Mouse (Mus musculus): ENCODE results near the gene Ankrd12. TPM values are rescaled to one million over a fixed set of nuclear protein-coding genes. Genes with fewer than 3 reads are reported as not detected.

The Ankrd12 gene
- 10 to 100 TPM in 1 of 2 experiments, 1 to 10 TPM in 1; 9.7 to 13.7 TPM for total RNA-seq (2021)
- long read RNA-seq, experiment 1, partial matches to known transcripts = 0 of 3 reads
- long read RNA-seq, experiment 1, other reads (novel, unspliced or antisense) = 2 of 3 reads
- long read RNA-seq, experiment 2, partial matches to known transcripts = 0 of 7 reads
- long read RNA-seq, experiment 2, other reads (novel, unspliced or antisense) = 4 of 7 reads

DNA sequence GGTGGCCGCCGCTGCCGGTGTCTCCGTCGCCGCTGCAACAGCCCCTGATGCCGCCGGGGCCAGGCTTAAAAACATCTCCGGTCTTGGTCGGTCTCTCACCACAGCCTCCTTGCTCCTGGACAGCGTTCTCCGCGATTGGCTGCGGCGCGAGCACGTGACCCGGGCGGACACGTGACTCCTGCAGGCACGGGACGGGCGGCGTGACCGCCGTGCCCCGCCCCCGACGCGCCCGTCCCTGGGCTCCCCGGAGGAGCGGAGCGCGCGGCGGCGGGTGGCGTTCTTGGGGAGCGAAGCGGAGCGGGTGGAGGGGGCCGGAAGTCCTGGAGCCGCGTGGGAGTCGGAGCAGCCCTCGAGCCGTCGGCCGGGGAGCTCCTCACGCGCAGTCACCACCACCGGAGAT is at the start of gene Ankrd12:
Gene Ankrd12 (minus strand): TSS at position 156 of the 400 bp plus-strand sequence.
- DNase-seq = peak; percentile 97

DNA sequence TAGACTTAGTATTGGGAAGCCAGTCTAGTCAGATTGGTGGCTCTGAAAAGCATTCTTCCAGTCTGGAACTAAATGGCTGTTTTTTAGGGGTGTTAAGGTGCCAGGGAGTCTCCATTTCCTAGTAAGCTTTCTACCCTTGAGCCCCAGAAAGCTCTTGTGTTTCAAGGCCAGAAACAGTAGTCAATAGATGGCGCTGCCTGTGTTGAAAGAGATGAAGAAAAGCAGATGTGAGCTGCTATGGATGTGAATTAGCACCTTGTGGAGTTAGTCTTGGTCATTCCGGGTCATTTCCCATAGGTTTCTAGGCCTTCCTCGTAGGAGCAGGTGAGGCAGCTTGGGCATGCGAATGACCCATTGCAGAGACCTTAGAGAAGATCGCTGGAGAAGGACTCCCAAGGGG is 48.3 kb upstream of the Ankrd12 start:
- no peak for DNase-seq

DNA sequence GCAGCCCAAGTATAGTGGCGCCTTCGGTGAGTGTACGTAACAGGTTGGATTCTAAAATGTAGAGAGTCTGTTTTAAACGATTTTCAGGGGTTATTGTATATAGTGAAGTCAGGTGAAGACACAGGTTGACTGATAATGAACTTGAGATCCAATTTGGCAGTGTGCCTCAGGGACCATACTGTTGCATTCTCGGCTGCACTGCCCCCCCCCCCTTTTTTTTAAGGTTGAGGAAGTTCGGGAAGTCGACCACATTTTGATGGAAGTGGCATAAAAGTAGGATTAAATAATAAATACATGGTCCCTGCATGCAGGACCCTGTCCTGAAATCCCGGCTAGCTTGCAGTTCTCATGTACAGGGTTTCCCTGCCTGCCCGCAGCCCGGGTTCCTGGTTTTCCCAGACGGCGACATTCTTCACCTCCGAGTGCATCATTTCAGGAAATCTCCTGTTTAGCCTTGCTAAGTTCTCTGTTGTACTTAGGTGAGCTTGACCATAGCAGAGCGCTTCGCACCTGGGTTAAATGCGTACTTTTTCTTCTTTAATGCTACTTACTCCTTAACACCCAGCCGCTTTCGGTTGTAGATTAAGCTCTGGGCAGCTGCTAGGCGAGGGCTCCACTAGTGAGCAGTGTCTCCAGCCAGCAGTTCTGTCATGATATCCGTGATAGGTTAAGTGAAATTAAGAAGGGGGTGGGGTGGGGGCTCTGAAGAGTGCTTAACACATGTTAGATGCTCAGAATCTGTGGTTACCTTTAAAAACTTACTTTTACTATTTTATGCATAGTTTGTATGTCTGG is 47.1 kb upstream of the Ankrd12 start:
- DNase-seq = no peak

DNA sequence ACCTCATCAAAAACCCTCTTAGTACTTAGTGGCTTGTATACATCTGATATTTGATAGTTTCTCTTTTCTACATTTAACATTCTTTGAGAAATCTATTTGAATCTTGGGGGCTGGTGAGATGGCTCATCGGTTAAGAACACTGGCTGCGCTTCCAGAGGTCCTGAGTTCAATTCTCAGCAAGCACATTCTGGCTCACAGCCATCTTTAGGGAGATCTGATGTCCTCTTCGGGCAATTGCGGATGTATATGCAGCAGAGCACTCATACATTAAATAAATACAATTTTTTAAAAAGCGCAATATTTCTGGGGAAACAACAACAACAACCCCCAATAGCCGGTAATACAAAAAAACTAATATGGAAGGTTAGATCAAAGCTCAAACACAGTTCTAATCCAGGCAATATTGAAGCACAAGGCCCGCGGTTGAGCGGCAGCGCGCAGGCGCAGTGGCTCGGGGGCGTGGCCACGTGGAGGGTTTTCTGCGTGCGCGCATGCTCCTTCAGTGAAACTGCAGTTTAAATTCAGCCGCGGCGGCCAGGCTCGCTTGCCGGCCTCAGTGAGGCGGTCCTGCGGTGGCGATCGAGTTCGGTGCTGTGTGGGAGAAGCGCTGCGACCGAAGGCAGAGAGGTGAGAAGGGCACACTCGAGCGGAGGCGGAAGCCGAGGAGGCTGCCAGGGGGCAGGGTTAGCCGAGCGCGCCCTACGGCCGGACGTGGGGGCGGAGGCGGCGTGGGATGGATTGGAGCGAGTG is 46.4 kb upstream of the Ankrd12 start, which contains the start of gene Ddx11:
Gene Ddx11 (plus strand): TSS at position 455 of the 750 bp plus-strand sequence.
- DNase-seq = peak; percentile 87

DNA sequence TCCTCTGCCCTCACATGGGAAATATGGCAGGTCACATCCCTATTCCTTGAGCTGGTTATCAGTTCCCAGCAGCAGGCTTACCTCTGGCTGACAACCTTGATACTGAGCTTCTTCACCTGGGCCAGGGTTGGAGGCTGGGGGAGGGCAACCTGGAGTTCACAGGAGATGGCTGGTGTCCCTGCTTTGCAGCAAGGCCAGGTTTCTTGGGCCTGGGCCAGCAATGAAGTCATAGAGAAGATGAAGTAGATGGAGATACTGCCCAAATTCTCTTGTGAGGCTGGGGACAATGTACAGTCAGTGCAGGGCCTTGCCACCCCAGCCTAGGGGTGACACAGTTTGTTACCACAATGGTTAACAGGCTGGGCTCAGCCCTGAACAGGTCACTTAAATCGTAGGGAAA is 43.8 kb upstream of the Ankrd12 start:
- no peak for DNase-seq

DNA sequence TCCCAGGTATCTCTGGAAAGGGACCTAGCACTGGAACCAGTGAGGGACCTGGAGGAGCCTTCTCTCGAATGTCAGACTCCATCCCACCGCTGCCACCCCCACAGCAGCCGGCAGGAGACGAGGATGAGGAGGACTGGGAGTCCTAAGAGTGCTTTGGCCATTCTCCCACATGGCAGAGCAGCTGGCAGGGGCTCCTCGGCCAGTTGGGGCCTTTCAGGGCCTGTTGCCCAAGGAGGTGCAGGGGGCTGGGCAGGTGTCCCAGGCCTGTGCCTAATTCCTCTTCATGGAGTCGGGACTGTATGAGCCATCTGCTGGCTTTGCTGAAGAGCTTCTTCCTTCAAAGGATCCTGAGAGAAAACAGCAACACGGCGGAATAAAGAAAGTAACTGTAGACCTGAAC is 42.1 kb upstream of the Ankrd12 start:
- no peak for DNase-seq

DNA sequence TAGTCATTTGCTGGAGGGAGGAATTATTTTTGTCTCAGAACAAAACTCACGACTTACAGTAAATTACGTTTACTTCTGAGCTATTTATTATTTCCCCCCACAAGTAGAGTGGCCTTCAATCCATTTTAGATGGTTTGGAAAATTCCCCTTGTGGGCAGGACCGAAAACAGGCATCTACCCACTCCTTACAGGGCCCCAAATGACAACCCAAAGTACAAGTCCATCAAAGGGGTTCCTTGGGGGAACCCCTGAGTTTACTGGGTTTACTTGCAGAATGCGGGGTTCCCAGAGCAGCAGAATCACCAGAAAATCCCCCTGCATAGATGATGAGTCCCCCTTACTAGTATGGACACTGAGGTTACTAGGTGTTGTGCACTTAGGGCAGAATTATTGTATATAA is 35.3 kb upstream of the Ankrd12 start:
- DNase-seq = no peak

DNA sequence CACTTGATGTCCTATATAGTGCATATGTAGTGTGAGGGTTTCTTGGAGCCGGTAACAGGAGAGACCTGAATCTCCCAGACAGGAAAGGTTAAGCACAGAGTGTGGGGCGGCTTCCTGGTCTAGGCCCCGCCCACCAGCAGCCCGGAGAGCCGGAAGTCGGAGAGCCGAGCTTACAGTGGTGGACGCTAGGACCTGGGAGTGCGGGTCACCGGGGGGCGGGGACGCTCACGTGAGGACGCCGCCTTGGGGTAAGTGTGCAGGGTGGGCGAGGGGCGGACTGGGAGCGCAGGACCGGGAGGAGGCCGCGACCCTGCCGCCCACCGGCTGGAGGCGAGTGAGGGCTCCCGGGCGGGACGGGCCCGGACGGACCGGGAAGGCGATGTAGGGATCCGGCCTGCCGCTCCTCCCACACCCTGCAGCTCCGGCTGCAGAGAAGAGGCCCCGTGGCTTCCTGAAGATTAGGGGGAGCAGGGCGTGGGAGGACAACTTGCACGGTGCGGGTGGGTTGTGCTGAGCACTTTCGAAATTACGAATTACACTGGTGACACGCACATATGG is 34.6 kb upstream of the Ankrd12 start, which contains the start of gene Washc1:
Gene Washc1 (plus strand): TSS at position 144 of the 558 bp plus-strand sequence.
- peak; percentile 87 for DNase-seq

DNA sequence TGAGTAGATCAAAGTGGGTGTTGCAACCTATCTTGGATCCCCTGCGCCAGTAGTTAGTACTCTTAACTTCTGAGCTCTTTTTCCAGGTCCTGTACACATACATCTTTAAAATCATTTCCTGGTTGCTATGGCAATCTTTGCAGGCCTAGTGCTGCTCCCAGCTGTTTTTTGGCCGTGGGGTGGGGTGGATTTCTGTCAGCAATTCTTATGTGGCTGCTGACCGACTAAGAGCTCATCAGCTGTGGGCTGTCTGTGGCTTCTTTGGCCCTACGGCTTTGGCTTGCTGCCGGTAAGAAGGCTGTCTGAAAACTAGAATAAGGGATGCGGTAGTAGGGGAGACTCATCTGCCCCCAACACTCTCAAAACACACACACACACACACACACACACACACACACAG is 33.9 kb upstream of the Ankrd12 start:
- no peak for DNase-seq

DNA sequence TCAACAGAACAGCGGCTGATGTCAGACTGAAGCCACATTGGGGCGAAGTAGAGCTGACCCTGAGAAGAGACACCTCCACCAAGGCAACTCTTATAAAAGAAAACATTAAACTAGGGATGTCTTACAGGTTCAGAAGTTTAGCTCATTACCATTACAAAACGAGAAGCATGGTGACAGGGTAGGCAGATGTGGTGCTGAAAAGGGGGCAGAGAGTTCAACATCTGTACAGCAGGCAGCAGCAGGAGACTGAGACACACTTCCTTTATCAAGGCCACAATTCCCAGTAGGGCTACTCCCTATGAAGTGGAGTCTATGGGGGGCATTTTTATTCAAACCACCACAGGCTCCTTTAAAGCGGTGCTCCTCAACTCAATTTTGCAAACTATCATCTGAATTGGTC is 31.3 kb upstream of the Ankrd12 start:
- no peak for DNase-seq

DNA sequence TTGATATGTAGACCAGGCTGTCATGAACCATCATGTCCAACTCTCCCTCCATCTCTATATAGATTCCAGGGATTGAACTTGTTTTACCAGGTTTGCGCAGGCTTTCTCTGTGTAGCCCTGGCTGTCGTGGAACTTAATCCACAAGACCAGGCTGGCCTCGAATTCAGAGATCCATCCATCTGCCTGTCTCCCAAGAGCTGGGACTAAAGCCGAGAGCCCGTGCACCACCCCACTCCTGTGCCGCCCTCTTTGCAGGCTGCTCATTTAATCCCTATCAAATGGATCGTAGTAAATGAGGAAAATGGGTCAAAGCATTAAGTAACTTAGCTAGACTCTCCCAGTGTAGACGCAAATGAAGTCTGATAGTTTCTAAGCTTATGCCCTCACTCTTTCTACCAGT is 30.6 kb upstream of the Ankrd12 start:
- DNase-seq = no peak

DNA sequence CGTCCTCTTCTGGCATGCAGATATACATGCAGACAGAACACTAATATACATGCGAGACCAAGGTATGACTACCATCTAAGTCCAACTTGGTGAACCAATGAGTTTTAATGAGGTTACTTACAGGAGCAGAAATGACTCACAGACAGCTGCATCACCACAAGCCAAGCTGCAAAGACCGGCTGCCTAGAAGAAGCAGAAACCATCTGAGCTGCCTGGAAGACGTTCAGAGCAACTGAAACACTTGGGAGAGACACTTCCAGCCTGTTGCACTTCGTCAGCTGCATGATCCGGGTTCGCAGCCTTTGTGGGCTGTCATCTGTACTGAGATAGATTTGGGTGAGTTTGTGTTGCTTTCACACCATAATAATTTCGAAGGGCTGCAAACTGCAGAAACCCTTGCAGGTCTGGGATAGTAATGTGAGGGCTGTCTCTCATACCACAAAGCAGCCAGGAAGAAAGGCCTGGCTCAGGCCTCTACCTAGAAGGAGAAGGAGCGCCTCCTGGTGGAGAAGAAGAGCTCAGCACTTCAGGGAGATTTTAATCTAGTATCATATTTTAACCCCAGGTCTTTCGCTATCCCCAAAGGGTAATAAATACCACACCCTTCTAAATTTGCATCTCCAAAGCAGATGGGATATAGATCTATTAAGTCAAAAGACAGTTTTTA is 29.8 kb upstream of the Ankrd12 start:
- DNase-seq = no peak

DNA sequence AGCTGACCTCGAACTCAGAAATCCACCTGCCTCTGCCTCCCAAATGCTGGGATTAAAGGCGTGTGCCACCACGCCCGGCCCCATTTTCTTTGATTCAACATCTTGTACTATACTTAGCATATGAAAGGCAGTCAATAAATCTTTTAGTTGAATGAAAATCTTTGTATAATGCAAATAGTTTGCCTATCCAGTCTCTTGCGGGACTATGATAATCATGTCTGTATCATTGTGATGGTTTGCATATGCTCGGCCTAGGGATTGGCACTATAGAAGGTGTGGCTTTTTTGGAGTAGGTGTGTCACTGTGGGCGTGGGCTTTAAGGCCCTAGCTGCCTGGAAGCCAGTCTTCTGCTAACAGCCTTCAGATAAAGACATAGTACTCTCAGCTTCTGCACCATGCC is 27.2 kb upstream of the Ankrd12 start:
- no peak for DNase-seq

DNA sequence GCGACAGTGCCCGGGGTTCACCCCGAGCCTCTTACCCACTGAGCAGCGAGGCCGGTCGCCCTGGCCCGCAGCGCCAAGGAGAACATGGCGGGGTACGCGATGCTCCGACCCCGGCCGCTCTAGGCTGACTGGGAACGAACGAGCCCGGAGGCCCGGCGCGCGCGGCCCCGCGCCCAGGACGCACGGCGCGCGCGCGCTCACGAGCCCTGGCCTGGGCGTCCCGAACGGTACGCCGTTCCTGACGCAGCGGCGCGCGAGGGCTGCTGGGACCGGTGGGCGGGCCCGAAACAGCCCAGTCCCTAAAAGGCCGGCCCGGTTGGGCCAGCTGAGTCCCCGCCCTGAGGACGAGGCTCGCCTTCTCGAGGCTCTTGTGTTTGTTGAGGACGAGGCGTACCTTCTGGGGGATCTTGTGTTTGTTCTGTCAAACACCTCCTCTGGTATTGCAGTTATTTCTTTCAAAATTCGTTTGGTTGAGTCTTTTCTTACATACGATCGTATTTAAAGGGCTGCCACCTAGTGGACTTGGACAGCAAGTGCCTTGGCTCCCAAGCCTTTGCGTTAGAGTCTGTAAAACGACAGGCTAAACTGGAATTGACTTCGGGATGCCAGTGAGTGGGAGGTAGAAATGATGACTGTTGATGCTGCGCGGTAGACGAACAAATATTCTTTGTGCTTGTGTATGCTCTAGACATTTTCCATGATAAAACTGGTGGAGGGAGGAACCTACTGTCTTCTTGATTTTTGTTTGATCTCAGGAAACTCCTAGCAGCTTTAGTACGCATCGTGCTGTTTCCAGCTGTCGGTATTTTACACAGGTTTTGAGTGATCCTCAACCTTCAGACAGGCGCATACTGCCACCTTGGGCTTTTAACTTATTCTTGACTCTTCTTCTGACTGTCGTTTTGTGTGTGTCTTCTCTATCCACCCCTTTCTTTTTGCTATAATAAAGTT is 24.8 kb upstream of the Ankrd12 start, which contains the start of gene Ndufv2:
Gene Ndufv2 (minus strand): TSS at position 180 of the 951 bp plus-strand sequence.
- peak; percentile 95 for DNase-seq

DNA sequence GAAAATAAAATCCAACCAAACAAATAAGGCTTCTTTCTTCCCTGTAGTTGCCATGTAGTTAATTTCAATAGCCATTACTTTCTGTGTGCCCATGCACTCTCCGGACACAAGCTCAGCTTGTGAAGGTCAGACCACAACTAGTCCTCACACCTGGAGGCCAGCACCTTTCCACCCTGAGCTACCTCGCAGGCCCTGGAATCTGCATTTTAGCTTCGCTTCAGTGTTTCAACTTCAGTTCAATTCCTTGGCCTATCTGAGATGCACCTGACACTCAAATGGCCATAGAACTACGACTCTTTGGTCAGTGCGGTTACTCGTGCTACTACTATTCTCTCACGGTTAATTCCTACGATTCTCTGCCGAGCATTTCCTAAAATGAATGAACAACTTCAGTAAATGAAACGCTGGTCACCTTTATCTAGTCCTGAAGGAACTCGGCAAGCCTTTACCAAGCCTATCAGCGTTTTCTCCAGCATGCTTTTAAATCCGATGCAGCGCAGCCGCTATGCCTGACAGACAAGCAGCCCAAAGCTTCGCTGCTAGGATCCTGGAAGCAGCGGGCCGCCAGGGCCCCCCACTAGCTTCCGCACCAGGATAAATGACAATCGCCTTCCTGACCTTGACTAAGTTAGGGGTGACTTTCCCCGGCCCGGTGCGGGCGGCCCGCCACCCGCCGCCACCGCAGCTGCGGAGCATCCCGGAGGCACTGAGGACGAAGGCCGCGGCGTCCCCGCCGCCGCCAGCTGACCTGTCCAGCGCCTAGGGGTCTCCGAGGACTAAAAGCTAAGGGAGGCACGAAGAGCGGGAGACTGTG is 23.9 kb upstream of the Ankrd12 start:
- DNase-seq = no peak

DNA sequence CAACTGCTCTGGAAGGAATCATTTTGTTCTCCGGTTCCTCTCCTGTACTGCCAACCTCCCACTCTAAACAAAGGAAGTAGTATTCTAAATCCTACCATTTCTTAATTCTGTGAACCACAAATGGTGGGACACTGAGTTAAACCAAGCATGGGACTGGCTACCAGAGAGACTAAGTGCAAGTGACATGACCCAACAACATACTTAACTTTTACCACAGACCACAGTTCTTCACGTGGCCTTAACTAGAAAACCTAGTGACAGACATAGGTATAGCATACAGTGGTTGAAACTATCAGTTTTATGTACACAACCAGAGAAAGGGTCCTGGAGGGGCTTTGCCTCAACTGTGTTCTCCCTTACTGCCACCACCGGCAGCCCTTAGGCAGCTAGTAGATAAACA is 15.8 kb upstream of the Ankrd12 start:
- no peak for DNase-seq

DNA sequence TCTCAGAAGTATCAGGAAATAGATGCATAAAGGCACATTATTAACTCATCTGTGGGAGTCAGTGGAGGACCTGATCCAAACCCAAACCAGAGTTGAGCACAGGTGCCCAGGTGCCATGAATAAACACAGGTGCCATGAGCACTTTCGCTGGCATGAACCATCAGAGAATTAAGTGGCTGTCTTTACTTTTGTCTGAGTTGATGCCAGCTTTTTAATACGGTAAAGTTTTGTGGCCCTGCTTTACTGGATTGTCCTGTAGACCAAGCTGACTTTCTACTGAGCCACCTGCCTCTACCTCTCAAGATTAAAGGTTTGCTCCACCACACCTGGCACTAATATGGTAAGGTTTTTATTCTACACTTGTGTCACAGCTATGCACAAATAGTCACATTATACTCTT is 15.2 kb upstream of the Ankrd12 start:
- no peak for DNase-seq

DNA sequence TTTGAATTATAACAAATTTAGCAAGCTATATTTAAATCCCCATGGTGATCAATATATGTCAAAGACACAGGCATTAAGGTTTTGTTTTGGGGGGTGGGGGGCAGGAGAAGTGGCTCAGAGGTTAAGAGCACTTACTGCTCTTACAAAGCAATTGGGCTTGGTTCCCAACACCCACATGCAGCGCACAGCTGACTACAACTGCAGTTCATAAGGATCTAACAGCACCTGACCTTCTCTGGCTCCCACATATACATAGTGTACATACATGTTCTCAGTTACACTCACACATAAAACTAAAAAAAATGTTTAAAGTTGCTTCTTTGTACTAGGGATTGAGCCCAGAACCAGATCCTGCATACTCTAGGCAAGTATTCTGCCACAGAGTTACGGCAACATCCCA is 14.5 kb upstream of the Ankrd12 start:
- no peak for DNase-seq

DNA sequence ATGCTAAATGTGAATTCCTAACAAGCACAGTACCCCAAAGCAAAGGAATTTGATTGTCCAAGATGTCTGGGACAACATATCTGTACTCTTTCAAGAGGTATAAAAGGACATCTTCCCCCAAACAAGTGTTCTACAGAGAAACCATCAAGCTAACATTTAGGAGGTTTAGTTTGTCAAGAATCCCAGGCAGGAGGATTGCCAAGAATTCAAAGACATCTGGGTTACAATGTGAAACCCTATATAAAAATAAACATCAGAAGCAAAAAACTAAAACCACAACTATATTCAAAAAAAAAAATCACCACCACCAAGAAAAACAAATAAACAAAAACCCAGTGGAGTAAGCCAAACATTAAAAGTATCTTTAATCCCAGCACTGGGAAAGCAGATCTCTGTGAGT is 13.4 kb upstream of the Ankrd12 start:
- DNase-seq = no peak

DNA sequence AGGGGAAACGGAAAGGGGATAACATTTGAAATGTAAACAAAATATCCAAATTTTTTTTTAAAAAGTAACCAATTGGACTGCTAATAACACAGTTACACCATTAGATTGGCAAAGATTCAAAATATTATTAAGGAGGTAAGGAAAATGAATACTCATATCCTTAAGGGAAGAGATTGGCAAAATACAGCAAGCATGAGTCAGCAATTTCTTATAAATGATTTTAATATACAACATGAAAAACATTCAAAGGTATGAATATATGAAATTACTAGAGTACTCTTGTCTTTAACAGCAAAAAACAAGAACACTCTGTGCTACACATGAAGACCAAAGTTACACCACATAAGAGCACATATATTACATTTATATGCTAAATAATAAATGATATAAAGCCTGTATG is 8.1 kb upstream of the Ankrd12 start:
- no peak for DNase-seq

Data from gastrocnemius, postnatal 25 days (tissue).